Mouse (Mus musculus): ENCODE data around the gene Palld.

DNA sequence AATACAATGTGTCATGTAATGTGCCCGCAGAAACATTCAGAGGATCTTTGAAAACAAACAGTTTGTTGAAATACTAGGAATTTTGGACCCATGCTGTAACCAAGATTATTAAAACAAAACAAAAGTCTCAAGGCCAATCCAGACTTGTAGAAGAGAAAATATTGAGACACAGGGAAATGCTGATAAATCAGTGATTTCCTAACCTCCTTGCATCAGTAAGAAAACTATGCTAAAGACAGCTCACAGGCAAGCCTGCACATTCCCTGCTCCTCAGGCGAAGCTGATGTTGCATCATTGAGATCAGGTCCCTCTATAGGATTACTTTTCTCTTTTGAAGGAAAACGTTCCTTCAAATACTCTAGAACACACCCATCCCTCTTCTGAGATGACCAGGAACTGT lies 112.5 kb downstream of the Palld start:
- TF ChIP-seq CTCF (IDR thresholded peaks at IDR 0.05; ENCODE audit: extremely low read depth, insufficient read length, insufficient replicate concordance, low read depth, low read length): no peak
- no peak for TF ChIP-seq POLR2A (IDR thresholded peaks at IDR 0.05; ENCODE audit: low read depth, low read length)

All from small intestine, adult 2 months (tissue).